Mouse (Mus musculus): ENCODE results near the gene Olfr251. TPM values are rescaled to one million over a fixed set of nuclear protein-coding genes. Genes with fewer than 3 reads are reported as not detected.
"Not testable (repeated sequence)": the region's sequence is repeated elsewhere in the genome, so short reads cannot be mapped to it uniquely, and the experiment has no call there.

The Olfr251 gene
- total RNA-seq (2022) = not detected

- DNase-seq (ENCODE audit: low spot score) = no peak
These were observed at the start of gene Olfr251 for GRCm38 (mm10) chr9:38376786-38377185. Gene Olfr251 (plus strand): TSS chr9:38377086.

GRCm38 (mm10) chr9:38328760-38329159 lies 48.1 kb upstream of the Olfr251 start, which contains the start of gene Olfr25:
Gene Olfr25 (plus strand): TSS chr9:38329060.
- DNase-seq (ENCODE audit: low spot score) = no peak

DNA sequence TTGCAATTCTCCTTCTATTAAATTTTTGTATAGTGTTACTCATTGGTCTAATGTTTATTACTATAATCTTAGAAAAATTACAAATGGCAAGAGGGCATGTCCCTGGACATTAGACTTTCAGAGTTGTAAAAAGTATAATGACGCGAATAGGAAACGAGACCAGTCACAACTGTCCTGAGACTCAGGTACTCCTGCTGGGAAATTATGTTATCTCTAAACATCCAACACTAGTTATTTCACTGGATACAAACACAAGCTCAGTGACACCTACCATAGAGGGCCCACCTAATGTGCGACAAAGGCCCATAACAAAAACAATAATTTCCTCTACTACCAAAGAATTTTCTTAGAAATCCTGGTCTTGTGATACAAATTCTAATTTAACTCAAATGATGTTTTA lies 28.8 kb upstream of the Olfr251 start, which contains the start of gene Olfr898:
TSS of gene Olfr898 (plus strand) at position 301 of the 400 bp plus-strand sequence.
- DNase-seq (ENCODE audit: low spot score) = no peak

DNA sequence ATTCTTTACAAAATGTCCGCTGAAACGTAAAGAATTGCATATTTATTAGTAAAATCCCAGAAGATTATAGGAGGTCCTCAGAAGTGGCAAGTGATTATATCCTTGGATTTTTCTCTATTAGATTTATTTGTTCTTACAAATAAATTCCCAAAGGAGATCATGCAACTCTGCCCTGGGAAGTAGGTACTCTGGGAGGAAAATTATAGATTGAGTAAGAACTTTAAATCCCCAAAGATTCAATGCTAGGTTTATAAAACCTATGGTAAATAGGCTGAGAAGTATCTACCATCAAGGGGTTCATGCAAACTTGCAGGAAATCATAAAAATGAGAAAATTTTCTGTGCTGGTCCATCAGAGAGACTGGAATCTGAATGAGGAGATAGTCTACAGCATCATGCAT lies 10.3 kb upstream of the Olfr251 start, which contains the start of gene Olfr250:
TSS of gene Olfr250 (plus strand) at position 301 of the 400 bp plus-strand sequence.
- DNase-seq (ENCODE audit: low spot score) = no peak

- DNase-seq (ENCODE audit: low spot score) = no peak
These were observed 24.5 kb downstream of the Olfr251 start, which contains the start of gene Olfr147 for GRCm38 (mm10) chr9:38401398-38401797. Gene Olfr147 (plus strand): TSS chr9:38401698.

DNA sequence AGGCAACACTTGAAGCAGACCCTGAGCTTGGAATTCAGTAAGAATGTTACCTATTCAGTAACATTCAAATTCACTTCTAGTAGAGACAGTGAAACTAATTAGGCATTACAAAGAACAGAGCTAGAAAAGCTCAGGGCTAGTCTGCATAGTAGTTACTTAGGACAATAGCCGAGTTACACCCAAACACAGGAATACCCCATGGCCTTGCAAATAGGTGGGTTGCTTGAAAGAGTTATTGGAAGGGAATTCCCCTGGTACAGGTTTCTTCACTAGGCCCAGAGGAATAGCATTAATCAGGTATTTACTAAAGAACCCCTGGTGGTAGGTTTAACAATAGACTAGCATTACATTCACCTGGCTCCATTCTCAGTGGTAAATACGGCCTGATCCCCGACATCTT lies 30.6 kb downstream of the Olfr251 start:
- DNase-seq (ENCODE audit: low spot score) = not testable (repeated sequence)

GRCm38 (mm10) chr9:38413502-38413901 lies 36.6 kb downstream of the Olfr251 start:
- not testable (repeated sequence) for DNase-seq (ENCODE audit: low spot score)

GRCm38 (mm10) chr9:38423801-38424200 lies 46.9 kb downstream of the Olfr251 start:
- DNase-seq (ENCODE audit: low spot score) = no peak

DNA sequence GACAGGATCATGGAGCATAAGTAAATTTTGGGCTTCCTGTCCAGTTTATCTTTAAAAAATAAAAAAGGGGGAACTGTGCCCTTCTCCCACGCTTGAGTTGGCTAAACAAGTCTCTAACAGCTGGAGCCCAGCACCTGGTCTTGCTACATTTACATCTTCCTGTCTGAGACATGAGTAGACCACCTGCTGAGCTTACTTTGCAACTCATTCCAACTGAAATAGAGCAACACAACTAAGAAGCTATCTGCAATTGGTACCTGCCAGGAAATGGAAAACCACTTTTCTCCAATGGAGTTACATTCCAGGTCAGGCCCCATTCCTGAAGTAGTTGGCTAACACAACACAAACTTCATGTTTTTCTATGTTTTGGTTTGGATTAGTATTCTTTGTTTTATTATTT lies 50.1 kb downstream of the Olfr251 start:
- no peak for DNase-seq (ENCODE audit: low spot score)

DNA sequence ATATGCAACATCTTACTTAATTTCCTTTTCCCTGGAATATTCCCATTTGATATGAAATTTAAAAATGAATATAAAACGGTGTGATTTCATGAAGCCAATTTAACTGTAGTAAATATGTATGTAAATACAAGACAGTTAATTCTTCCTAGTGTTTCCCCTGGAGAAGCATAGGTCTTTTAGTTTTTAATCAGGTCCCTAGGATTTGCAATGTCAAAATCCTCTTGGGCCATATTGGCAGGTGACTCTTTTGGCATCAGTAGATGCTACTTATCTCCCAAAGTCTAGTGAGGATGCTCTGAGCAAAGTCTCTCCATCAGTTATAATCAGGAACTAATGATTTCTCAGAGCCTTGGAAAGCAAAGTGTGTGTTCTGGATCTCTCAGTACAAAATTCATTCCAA lies 52.3 kb downstream of the Olfr251 start, which contains the start of gene Olfr901:
TSS of gene Olfr901 (plus strand) at position 301 of the 400 bp plus-strand sequence.
- no peak for DNase-seq (ENCODE audit: low spot score)

Other genes starting within 250 kb of the Olfr251 start
- not detected for gene Olfr890, start 234.6 kb upstream of the Olfr251 start, total RNA-seq (2022)
- gene Olfr891, start 196.3 kb upstream of the Olfr251 start, total RNA-seq (2022) = not detected
- not detected for gene Olfr893, start 168.7 kb upstream of the Olfr251 start, total RNA-seq (2022)
- gene Olfr894, start 159.0 kb upstream of the Olfr251 start, total RNA-seq (2022) = not detected
- not detected for gene Olfr143, start 124.3 kb upstream of the Olfr251 start, total RNA-seq (2022)
- gene Olfr895, start 109.2 kb upstream of the Olfr251 start, total RNA-seq (2022) = not detected
- not detected for gene Olfr896-ps1, start 86.0 kb upstream of the Olfr251 start, total RNA-seq (2022)
- not detected for gene Olfr25, start 48.0 kb upstream of the Olfr251 start, total RNA-seq (2022)
- gene Olfr898, start 28.7 kb upstream of the Olfr251 start, total RNA-seq (2022) = not detected
- gene Olfr250, start 10.2 kb upstream of the Olfr251 start, total RNA-seq (2022) = not detected
- not detected for gene Olfr147, start 24.6 kb downstream of the Olfr251 start, total RNA-seq (2022)
- gene Olfr901, start 52.4 kb downstream of the Olfr251 start, total RNA-seq (2022) = not detected
- not detected for gene Olfr902, start 70.6 kb downstream of the Olfr251 start, total RNA-seq (2022)
- not detected for gene Olfr904, start 86.1 kb downstream of the Olfr251 start, total RNA-seq (2022)
- not detected for gene Olfr905, start 94.0 kb downstream of the Olfr251 start, total RNA-seq (2022)
- not detected for gene Olfr906, start 110.0 kb downstream of the Olfr251 start, total RNA-seq (2022)
- not detected for gene Olfr907, start 118.7 kb downstream of the Olfr251 start, total RNA-seq (2022)
- gene Olfr911-ps1, start 144.5 kb downstream of the Olfr251 start, total RNA-seq (2022) = not detected
- gene Olfr910, start 160.8 kb downstream of the Olfr251 start, total RNA-seq (2022) = not detected
- gene Olfr912, start 203.1 kb downstream of the Olfr251 start, total RNA-seq (2022) = not detected
- gene Olfr913, start 215.7 kb downstream of the Olfr251 start, total RNA-seq (2022) = not detected
- gene Olfr914, start 228.0 kb downstream of the Olfr251 start, total RNA-seq (2022) = not detected

Measured in heart, adult 8-10 months (tissue).